Mouse (Mus musculus) testis, postnatal 10 days (tissue): ENCODE data around the gene Nrg4.

Experiments
- DNase-seq: peaks from one replicate; pipeline ENCODE4 v3.0.0; 2021; ENCODE audit warnings: low spot score

The Nrg4 gene

GRCm38 (mm10) chr9:55215056-55215455 lies 111.6 kb downstream of the Nrg4 start:
- DNase-seq = no peak

GRCm38 (mm10) chr9:55213396-55213795 lies 113.2 kb downstream of the Nrg4 start:
- DNase-seq = no peak

- no peak for DNase-seq
Measured at GRCm38 (mm10) chr9:55211611-55212010, 115.0 kb downstream of the Nrg4 start.

- peak; percentile 88 for DNase-seq
Measured at GRCm38 (mm10) chr9:55208790-55209481, 117.7 kb downstream of the Nrg4 start, which contains the start of gene Fbxo22. Gene Fbxo22, plus strand, starts transcription at chr9:55208925.

- no peak for DNase-seq
Measured at GRCm38 (mm10) chr9:55208458-55208789, 118.2 kb downstream of the Nrg4 start.

GRCm38 (mm10) chr9:55199348-55199747 lies 127.3 kb downstream of the Nrg4 start:
- no peak for DNase-seq

- DNase-seq = no peak
Measured at GRCm38 (mm10) chr9:55198260-55198659, 128.4 kb downstream of the Nrg4 start.

GRCm38 (mm10) chr9:55195876-55196275 lies 130.8 kb downstream of the Nrg4 start:
- no peak for DNase-seq

GRCm38 (mm10) chr9:55174235-55174634 lies 152.4 kb downstream of the Nrg4 start:
- DNase-seq = no peak

GRCm38 (mm10) chr9:55172195-55172685 lies 154.4 kb downstream of the Nrg4 start:
- no peak for DNase-seq

GRCm38 (mm10) chr9:55170655-55171412 lies 155.8 kb downstream of the Nrg4 start:
- DNase-seq = no peak
